Mouse (Mus musculus) stomach, embryonic 14.5 days (tissue): ENCODE results near the gene Srgn. TPM values are rescaled to one million over a fixed set of nuclear protein-coding genes. Genes with fewer than 3 reads are reported as not detected.
A peak's percentile ranks its signal among the peaks of the same experiment; 100 is the strongest.
"Not testable (repeated sequence)": the region's sequence is repeated elsewhere in the genome, so short reads cannot be mapped to it uniquely, and the experiment has no call there.

ENCODE experiments used
- ATAC-seq: fragments of 200-750 bp; cut with Nextera tagmentation; 2 replicates; pipeline ENCODE4 v1.8.0; 2017; ENCODE audit warnings: low read depth, moderate TSS enrichment; ENCODE audit not compliant: insufficient number of reproducible peaks, insufficient read depth, low FRiP score
- H3K27ac ChIP-seq: fragments of 300-500 bp; sonication (generic); 2 replicates; pipeline ENCODE4 v1.5.1; 2014; ENCODE audit warnings: mild to moderate bottlenecking, low read length, moderate library complexity, mixed read lengths
- H3K27me3 ChIP-seq: fragments of 300-500 bp; sonication (generic); 2 replicates; pipeline ENCODE4 v1.6.1; 2014; ENCODE audit warnings: low read length, control low read depth, mixed read lengths; ENCODE audit not compliant: control insufficient read depth, insufficient read depth
- H3K36me3 ChIP-seq: fragments of 300-500 bp; sonication (generic); 2 replicates; pipeline ENCODE4 v1.6.1; 2014; ENCODE audit warnings: mild to moderate bottlenecking, control low read depth, low read length, moderate library complexity, mixed read lengths; ENCODE audit not compliant: control insufficient read depth, insufficient read depth
- H3K4me1 ChIP-seq: fragments of 300-500 bp; sonication (generic); 2 replicates; pipeline ENCODE4 v1.6.1; 2014; ENCODE audit warnings: low read length, control low read depth, mixed read lengths; ENCODE audit not compliant: control insufficient read depth, insufficient read depth
- H3K4me2 ChIP-seq: fragments of 300-500 bp; sonication (generic); replicated peaks from 2 replicates; pipeline ENCODE4 v1.6.1; 2014; ENCODE audit warnings: low read depth, low read length, control low read depth
- H3K4me3 ChIP-seq: fragments of 300-500 bp; sonication (generic); 2 replicates; pipeline ENCODE4 v1.5.1; 2014; ENCODE audit warnings: low read depth, low read length, control low read depth
- H3K9ac ChIP-seq: fragments of 300-500 bp; sonication (generic); replicated peaks from 2 replicates; pipeline ENCODE4 v1.6.1; 2014; ENCODE audit warnings: low read depth, mild to moderate bottlenecking, control low read depth, low read length, moderate library complexity, mixed read lengths
- H3K9me3 ChIP-seq: fragments of 300-500 bp; sonication (generic); 2 replicates; pipeline ENCODE4 v1.6.1; 2016; ENCODE audit warnings: low read depth, low read length, control low read depth; ENCODE audit not compliant: control insufficient read depth
- WGBS: fragments of 180-500 bp; shearing (Covaris S2); extraction: QIAGEN DNeasy Blood & Tissue Kit; methylation state at CpG from one replicate; pipeline ENCODE4 v1.1.7; 2014; 5-methylcytosine and 5-hydroxymethylcytosine counted together
- polyA plus RNA-seq: library from polyadenylated mRNA; unstranded; fragments of >200 nt; fragmentation: Nextera tagmentation; extraction: Ambion mirVana; gene quantifications from 2 replicates; pipeline ENCODE4 v1.2.1, GENCODE M21; 2014

The Srgn gene
- polyA plus RNA-seq, 1 experiment from 2014 or later = 8.3 TPM

DNA sequence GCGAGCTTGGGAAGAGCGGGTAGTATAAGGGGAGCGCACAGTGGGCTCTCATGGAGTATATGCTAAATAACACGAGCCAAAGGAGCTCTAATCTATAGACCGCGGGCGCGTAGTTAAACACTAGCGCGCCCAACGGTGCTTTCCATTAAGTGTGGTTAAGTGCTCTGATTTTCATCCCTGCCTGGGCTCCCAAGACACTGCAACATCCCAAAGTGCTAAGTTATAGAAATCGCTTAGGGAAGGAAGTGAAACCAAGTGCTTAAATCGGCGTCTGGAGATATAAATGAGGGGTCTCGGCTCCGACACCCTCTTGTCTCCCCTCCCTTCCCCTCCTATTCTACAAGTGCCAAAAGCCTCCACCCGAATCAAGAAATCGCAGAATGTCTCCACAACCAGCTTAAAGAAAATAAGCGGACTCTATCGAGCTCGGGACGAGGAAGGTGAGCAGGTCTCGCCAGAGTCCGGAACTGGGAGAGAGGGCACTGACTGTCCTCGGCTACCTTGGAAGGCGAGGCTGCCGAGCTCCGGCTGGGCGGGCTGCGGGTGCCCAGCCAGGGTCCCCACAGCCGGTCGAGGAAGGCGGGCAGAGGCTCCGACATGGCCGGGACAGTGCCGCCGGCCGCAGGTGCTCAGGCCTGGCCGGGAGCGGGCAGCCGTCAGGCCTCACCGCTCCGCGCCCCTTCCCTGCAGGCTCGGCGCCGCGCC lies 41.2 kb downstream of the Srgn start:
- Histone ChIP-seq H3K4me2 (peak overlapping the region; percentile 60), H3K27ac (peak overlapping the region; percentile 76; the same call in 1 of the 2 replicates), H3K9me3 (no peaks in the 10 kb centered on the region), H3K9ac (peak overlapping the region; percentile 84), H3K4me1 (no peaks in the 10 kb centered on the region), H3K36me3 (no peaks in the 10 kb centered on the region), H3K27me3 (no peaks in the 10 kb centered on the region), H3K4me3 (peak overlapping the region; percentile 73)
- WGBS = under 1% methylated on average over 46 of the region's 48 CpGs
- peak; percentile 79 for ATAC-seq

GRCm38 (mm10) chr10:62481108-62481852 lies 46.0 kb downstream of the Srgn start:
- no peak overlapping the region for H3K27ac ChIP-seq
- H3K27me3 ChIP-seq = no peaks in the 10 kb centered on the region
- H3K36me3 ChIP-seq = peaks cover 5% of the 10 kb centered on the region; the same call in 1 of the 2 replicates
- no peaks in the 10 kb centered on the region for H3K4me1 ChIP-seq
- H3K9me3 ChIP-seq = no peaks in the 10 kb centered on the region
- H3K4me2 ChIP-seq = no peak overlapping the region
- no peak overlapping the region for H3K4me3 ChIP-seq
- ATAC-seq = no peak
- no peak overlapping the region for H3K9ac ChIP-seq
- 70% methylated on average over 7 of the region's 7 CpGs for WGBS

GRCm38 (mm10) chr10:62476980-62477379 lies 50.3 kb downstream of the Srgn start:
- Histone ChIP-seq H3K4me1 (no peaks in the 10 kb centered on the region), H3K9me3 (no peaks in the 10 kb centered on the region), H3K27ac (no peak overlapping the region), H3K27me3 (no peaks in the 10 kb centered on the region), H3K4me2 (no peak overlapping the region), H3K9ac (no peak overlapping the region), H3K4me3 (no peak overlapping the region), H3K36me3 (peaks cover 5% of the 10 kb centered on the region; the same call in 1 of the 2 replicates)
- no peak for ATAC-seq
- 66% methylated on average over 2 of the region's 2 CpGs for WGBS

GRCm38 (mm10) chr10:62474944-62475343 lies 52.3 kb downstream of the Srgn start:
- Histone ChIP-seq H3K4me1 (no peaks in the 10 kb centered on the region), H3K9ac (no peak overlapping the region), H3K27ac (no peak overlapping the region), H3K4me3 (no peak overlapping the region), H3K4me2 (no peak overlapping the region), H3K27me3 (no peaks in the 10 kb centered on the region), H3K9me3 (no peaks in the 10 kb centered on the region), H3K36me3 (peaks cover 5% of the 10 kb centered on the region; the same call in 1 of the 2 replicates)
- ATAC-seq = no peak
- WGBS = 94% methylated on average over 10 of the region's 10 CpGs

DNA sequence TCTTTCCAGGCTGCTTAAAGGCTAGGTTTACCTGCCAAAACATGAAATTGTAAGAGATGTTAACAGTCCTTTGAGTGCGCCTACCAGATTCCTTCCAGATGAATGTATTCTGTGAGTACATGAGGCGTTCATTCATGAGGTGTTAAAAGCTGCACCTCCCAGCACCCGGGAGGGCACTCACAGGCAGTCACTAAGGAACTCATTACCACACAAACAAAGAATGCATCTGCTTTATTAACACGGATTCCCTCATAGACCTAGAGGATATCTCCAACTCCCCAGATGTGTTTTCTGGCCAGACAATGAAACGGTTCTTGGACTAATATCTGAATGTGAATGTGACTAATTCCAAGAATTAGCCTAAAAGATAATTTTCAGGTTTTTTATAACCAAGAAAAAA lies 56.1 kb downstream of the Srgn start:
- Histone ChIP-seq H3K4me1 (no peaks in the 10 kb centered on the region), H3K9me3 (no peaks in the 10 kb centered on the region), H3K9ac (no peak overlapping the region), H3K27ac (no peak overlapping the region), H3K27me3 (no peaks in the 10 kb centered on the region), H3K4me2 (no peak overlapping the region), H3K36me3 (peaks cover 7% of the 10 kb centered on the region; the same call in 1 of the 2 replicates), H3K4me3 (no peak overlapping the region)
- whole genome bisulfite sequencing = 76% methylated on average over 5 of the region's 5 CpGs
- ATAC-seq = no peak

- H3K9me3 ChIP-seq = no peaks in the 10 kb centered on the region
- no peak overlapping the region for H3K9ac ChIP-seq
- H3K4me1 ChIP-seq = no peaks in the 10 kb centered on the region
- no peak overlapping the region for H3K27ac ChIP-seq
- H3K4me2 ChIP-seq = no peak overlapping the region
- WGBS = 93% methylated on average over 4 of the region's 4 CpGs
- ATAC-seq = no peak
- H3K27me3 ChIP-seq = no peaks in the 10 kb centered on the region
- H3K4me3 ChIP-seq = no peak overlapping the region
- H3K36me3 ChIP-seq = peaks cover 7% of the 10 kb centered on the region; the same call in 1 of the 2 replicates
Measured at GRCm38 (mm10) chr10:62469736-62470135, 57.5 kb downstream of the Srgn start.

GRCm38 (mm10) chr10:62461321-62461720 lies 65.9 kb downstream of the Srgn start:
- no peak for ATAC-seq
- H3K36me3 ChIP-seq = peaks cover 21% of the 10 kb centered on the region; the same call in 1 of the 2 replicates
- no peak overlapping the region for H3K9ac ChIP-seq

DNA sequence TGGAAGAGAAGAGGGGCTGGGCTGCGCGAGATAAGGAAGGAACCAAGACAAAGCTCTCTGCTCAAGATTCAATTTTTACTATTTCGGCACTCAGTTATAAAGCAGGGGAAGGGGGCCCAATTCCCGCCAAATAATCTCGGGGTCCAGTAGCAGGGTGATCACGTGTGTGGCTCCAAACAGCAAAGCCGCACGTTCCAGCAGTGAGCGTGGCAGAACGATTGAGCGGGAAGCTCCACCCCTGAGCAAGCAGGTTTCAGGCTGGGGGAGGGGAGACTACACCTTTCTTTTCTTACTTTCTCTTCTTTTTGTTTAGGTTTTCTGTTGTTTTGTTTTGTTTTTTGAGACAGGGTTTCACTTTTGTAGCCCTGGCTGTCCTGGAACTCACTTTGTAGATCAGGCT lies 75.2 kb downstream of the Srgn start:
- not testable (repeated sequence) for H3K27me3 ChIP-seq, H3K9me3 ChIP-seq, H3K4me3 ChIP-seq, H3K4me1 ChIP-seq, H3K9ac ChIP-seq, H3K4me2 ChIP-seq, H3K27ac ChIP-seq, ATAC-seq
- 62% methylated on average over 11 of the region's 11 CpGs for WGBS
- H3K36me3 ChIP-seq = peaks cover 19% of the 10 kb centered on the region; the same call in 1 of the 2 replicates

More at GRCm38 (mm10) chr10:62461321-62461720, 65.9 kb downstream of the Srgn start:
- Histone ChIP-seq H3K4me3 (no peak overlapping the region), H3K27me3 (no peaks in the 10 kb centered on the region), H3K27ac (no peak overlapping the region), H3K9me3 (no peaks in the 10 kb centered on the region), H3K4me2 (no peak overlapping the region), H3K4me1 (no peaks in the 10 kb centered on the region)
